Mouse (Mus musculus) right cerebral cortex, adult 2 months (tissue): Measurements from ENCODE around the gene Mob3b.

Experiments used
- DNase-seq, 2 experiments: peaks; one replicate each; pipeline ENCODE4 v3.0.0; 2021 to 2022; ENCODE audit warnings: low spot score in 2 of 2

The Mob3b gene

DNA sequence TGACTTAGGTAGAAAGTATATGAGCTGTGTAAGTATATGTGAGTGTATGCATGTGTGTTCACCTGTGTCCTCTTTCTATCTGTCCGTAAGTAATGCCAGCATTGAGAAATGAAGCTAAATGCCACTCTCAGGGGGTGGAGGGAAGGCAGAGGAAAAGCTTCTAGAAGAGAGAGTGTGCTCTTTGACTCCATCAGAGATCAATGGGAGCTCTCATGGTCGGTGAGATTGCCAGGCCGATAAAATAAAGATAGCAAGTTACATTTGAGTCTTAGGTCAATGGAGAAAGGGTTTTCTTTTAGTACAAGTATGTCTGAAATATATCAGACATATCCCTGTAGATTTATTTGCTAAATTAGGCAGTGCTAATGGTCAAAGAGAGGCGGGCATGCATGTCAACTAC is 9.0 kb downstream of the Mob3b start:
- DNase-seq, result no peak

DNA sequence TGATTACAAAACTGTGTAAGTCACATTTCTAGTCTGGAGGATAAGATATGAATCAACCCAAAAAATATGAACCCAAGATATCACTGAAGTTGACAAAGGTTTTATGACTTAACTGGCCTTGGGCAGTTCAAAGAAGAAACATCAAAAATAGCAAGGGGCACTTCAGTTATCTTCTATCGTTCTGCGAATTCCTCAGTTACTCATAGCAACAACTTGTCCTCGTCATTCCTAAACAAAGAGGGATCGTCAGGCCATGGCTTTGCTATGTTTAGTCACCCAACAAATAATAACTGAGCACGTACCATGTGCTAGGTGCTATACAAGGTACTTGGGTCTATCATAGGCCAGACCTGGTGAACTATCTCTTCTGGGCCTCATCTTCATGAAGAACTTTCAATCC is 10.7 kb downstream of the Mob3b start:
- DNase-seq, result no peak

DNA sequence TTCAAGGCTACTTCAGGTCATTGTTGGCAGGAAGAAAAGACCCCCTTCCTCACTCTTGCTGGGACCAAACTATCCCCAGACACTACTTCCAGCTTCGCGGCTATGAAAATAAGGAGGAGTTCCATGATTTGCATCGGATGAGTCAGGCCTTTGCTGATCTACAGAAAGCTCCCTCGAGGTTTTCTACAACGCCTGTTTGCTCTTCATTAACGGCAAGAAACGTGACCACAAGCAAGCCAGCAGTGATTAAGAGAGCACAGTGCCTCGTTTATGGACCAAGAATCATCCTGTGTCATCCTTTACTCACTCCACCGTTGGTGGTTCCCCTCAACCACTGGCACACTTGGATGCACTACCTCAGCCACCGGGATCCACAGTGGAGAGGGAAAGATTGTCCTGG is 11.6 kb downstream of the Mob3b start:
- no peak for DNase-seq

DNA sequence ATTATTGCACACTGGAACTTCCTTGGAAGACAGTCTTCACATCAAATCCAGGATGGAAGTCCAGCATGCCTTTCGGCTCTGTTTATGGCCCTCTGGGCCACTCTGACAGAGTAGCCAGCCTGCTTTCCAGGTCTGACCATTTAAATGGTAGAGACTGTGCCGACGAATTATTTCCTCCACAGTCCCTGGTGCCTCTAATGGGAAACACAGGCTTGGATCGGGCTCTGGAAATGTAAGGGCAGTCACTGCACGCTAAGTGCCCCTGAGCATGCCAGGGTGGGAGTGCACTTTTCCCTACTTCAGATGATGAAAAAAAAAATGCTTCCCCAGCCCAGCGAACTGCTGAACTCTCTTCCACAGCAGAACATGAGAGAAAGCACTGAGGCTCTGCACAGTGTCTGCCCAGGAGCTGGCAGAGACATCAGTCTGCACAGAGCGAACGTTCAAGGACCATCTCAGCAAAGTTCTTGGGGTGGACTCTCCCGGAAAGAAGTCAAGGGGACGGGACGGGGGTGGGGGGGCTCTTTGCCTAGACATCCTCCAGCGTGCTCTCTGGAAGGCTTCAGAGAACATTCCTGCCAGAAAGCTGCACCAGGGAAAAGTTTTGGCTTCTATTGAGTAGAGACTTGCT is 13.7 kb downstream of the Mob3b start:
- DNase-seq, result no peak

DNA sequence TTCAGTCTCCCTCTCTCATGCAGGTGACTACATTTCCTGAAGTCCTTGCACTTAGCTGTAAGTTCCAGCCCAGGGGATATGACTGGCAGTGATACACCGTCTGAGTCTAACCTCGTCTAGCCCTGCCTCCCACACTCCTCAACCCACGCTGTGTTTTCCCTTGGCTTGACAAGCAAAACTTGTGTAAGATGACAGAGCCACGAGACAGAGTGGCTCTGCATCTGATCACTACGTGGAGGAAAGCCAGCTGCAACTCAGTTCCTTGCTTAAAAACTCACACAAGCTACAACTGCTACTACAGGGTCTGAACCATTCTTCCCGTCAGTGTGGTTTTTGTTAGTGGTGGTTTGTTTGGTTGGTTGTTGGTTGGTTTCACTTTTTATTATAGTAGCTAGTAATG is 17.0 kb downstream of the Mob3b start:
- DNase-seq, result no peak

DNA sequence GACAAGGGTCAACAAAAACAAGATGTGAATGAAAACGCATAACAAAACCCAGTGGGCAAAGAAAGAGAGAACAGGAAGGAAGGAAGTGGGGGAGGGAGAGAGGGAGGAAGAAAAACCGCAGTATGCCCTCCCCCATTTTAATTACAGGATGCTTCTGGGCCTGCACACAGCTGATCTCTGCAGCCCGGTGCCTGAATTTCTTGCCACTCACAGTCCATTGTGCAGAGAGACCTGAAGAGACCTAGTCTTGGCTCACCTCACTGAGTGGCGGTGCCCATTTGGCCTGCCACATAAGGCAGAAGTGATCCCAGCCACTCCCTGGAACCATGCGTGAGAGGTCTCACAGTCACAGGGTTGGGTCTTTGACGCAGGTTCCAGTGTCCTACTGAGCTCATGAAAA is 19.2 kb downstream of the Mob3b start:
- DNase-seq, result no peak

DNA sequence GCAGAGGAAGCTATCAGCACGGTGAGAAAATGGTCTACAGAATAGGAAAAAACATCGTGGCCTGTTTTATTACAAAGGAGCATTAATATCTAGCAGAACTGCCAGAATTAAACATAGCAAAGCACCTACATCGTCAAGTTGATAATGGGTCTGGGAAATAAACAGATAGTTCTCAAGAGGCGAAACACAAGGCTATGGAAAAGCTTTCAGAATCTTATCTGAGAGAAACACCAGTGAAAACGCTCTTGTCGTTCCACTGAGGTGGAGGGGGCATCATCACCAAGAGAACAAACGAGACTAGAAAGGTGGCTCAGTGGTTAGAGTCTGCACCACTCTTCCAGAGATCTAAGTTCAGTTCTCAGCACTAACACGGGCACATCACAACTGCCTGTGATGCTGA is 20.3 kb downstream of the Mob3b start:
- no peak for DNase-seq

DNA sequence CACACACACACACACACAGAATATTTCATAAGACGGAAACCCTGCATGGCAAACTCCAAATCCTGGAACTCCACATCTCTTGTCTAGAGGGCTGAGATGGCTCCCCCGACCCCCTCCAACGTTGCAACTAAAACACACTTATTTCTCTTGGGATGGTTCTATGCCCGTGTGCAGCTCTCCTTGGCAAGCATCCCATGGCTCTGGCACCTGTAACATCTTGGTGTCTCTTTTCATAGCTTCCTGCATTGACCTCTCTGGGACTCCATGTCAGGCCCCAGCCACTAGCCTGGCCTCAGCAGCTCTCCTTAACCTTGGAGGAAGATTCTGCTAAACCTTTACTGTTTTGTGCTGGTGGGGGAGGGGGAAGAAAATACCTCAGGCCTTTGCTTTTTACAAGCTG is 21.5 kb downstream of the Mob3b start:
- no peak for DNase-seq

DNA sequence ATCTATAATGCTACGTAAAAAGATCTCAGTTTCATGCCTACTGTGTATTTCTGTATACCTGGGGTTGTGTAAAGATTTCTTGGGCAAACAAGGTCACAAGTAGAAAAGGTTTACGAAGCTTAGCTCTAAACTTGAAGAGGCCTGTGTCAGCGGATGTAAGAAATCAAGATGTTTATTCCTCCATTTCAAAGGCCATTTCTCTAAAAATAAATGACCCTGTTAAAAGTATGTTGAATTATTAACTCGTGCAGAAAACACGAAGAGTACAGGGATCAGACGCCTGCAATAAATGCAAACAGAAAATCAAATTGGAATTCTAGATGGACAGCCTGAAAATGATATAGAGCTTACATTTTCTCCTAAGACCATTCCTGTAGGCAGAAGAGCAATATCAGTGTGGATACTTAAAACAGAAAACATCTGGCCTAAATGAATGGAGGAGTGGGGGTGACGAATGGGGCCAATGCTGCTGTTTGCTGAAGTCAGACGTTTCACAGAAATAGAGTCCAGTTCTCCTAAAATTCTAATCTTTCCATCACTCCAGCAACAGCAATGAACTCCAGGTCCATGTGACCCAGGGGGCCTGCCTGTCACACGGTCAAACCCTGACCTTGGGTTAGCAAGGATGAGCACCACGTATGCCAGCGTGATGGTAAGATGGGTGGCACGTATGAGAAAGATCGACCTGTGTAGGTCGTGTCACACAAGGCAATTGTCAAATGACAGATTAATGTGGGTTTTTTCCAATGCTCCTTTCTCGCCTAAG is 22.3 kb downstream of the Mob3b start:
- DNase-seq, result no peak

DNA sequence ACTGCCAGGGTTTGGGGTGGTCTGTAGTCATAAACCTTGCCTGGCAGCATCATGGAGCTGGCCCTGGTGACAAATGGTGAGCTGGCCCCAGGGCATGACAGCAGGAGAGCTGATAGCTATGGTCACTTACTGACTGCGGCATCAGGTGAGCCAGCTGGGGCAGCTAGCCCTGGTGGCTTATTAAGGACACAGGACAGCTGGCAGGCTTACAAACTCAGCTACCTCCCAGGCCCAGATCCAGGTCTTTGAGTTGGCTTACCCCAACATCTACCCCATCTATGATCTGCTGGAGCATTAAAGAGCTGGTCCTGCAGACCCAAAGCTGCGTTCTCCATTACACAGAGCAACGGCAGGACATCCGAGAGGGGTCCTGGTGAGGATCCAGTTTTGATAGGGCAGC is 23.9 kb downstream of the Mob3b start:
- DNase-seq, result no peak

DNA sequence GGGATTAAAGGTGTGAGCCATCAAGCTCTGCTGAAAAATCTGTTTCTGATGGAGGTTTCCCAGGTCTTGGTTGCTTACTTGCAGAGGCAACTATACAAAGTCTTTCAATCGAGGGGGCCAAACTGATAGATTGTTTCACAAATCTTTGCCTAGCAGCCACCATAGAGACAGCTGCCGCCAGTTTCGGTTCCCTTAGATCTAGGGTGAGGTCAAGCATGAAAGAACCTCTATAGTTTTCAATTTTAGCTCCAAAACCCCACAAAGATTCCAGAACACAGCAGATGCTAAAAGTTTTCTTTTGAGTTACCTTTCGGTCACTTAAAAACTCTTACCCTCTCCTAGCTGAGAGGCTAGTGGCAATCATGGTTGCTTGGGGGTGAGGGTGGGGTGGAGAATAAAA is 25.7 kb downstream of the Mob3b start:
- DNase-seq, result no peak

DNA sequence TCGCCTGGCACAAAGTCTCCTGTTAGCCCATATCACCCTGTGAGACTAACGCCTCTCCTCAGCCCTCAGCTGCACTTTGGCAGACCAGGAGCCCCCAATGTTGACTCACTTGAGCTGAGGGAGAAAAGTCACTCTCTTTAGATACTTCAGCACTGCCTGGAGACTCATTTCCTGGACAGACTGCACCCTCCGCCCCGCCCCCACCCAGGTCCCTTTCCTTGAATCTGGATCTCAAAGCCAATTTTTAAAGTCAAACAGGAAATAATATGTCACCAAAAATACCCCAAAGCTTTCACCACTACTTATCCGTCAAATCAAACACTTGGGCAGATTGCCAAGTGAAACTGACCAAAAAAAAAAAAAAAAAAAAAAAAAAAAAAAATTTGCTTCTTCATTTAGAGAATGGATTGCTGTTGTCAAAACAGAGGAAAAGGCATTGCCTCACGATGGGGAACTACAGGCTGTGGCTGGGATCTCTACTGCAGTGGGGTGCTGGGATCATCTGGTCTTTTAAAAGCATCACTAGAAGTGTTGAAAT is 26.8 kb downstream of the Mob3b start:
- DNase-seq, result no peak

DNA sequence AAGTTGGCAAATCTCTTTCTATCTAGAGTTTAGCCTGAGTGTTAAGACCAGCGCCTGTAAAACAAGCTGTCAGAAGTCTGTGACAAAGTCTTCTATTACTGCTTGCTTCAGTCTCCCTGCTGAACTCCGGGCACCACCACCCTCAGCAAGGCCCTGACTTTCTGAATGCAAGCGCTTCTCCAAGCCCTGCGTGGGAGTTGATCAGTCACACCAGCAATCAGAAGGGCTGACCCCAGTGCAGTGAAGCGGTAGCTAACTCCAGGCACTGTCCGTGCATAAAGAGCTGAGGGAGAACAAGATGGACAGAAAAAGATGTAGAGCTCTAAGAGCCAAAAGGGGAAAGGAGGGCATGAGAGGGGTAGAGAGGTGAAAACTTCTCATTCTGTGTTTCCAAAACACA is 29.5 kb downstream of the Mob3b start:
- DNase-seq, result no peak

DNA sequence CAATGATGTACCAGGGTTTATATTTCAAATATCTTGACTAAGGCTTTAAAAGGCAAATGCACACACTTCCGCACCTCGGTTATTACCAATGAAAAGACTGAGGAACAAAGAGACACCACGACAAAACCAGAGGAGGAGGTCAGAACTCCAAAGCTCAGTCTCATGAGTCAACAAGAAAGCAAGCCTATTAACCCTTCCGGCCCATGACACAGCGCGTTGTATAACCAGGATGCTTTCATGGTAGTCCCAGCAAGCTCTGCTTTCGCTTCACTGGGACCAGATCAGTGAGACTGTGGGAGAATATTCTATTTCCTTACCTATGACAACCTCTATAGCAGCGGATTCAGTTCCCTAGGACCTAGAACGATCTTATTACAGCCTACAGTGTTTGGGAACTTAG is 30.5 kb downstream of the Mob3b start:
- no peak for DNase-seq

DNA sequence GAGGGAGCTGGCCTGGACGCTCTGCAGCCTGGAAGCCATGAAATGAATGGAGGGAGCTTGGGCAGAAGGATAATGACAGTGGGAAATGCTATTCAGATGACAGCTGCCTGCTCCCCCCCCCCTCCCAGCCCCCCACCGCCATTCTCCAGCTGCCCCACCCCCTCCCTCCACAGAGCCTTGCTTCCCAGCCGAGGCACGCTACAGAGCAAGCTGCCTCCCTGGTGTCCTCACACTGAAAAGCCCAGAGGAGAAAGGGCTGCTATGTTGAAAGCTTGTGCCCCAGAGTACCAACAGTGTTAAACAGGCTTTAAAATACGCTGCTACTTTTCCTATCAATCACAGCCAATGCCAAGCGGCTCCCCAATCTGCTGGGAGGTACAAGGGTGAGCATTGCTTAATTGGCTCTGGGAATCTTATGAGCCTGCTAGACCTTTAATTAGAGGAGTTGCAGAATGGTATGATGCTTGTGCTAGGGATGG is 31.9 kb downstream of the Mob3b start:
- DNase-seq, result no peak

DNA sequence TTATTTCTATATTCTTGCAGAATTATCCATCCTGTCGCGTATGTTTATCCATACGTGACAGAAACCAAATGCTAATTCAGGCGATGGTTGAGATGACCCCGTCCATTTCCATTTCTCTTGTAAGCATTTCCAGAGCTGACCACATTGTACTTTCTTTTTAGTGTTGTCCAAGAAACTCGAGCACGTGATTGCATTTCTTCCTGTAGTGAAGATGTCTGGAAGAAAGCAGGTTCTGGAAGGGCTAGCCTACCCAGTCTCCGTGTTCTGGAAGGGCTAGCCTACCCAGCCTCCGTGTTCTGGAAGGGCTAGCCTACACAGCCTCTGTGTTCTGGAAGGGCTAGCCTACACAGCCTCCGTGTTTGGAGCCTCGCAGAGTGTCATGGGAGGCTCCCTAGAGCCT is 33.3 kb downstream of the Mob3b start:
- no peak for DNase-seq

DNA sequence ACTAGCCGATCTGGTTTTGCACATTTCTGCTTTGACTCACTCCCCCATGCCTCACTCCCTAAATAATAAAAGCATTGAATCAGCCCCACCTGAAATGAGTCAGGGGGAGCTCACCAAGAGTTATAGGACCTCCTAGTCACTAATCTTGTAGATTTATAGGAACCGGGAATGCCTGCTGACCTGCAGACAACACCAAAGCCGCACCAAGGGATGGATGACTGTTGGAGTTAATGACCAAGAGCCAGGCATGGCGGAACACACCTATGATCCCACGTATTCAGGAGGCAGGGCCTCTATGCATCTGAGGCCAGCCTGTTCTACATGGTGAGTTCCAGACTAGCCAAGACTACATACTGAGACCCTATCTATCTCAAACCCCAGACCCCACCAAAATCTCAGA is 34.2 kb downstream of the Mob3b start:
- DNase-seq, result no peak

DNA sequence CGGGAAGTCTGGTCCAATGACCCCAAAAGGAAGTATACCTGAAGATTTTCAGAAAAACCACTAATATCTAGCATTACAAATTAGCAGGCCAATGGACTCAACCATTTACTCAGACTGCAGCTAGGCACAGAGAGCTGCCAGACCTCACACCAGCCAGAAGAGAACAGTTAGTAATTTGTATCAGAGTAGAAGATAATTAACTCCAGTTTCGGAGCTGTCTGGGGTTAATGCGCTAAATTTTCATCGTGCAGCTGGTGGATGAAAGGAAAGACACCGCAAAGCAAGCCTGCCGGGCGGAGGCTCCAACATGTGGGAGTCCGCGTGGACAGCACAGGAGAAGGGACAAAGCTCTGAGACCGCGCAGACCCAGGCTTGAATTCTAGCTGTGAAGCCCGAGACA is 36.2 kb downstream of the Mob3b start:
- peak in 1 of 2 experiments; percentile 18 for DNase-seq

DNA sequence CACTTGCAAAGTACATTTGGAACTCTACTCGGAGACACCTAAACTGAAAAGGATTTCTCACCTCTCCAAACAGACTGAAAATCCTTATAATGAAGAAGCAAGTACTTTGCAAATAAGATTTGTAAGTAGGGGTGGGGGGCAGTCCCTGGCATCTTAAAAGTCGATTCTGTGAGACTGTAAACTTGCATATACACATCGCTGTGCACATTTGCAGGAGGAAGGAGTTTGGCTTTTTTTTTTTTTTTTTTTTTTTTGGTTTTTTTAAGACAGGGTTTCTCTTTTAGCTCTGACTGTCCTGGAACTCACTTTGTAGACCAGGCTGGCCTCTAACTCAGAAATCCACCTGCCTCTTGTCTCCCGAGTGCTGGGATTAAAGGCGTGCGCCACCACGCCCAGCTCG is 36.7 kb downstream of the Mob3b start:
- no peak for DNase-seq

DNA sequence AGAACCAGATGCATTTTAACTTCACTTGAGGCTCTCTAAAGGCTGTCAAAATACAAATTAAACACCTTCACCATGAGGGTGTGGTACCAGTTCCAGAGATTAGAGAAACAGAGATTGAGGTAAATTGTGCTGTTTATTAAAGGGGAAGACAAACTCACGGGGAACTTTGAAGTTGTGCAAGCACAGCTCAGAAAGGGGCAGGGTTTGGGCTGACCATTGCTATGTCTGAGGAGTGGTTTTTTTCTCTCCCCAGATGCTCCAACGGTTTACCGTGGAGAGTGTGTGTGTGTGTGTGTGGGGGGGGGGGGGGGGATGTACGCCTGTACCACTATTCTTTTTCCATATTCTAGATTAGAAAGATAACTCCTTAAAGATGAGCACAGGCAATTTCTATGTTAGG is 37.1 kb downstream of the Mob3b start:
- no peak for DNase-seq

DNA sequence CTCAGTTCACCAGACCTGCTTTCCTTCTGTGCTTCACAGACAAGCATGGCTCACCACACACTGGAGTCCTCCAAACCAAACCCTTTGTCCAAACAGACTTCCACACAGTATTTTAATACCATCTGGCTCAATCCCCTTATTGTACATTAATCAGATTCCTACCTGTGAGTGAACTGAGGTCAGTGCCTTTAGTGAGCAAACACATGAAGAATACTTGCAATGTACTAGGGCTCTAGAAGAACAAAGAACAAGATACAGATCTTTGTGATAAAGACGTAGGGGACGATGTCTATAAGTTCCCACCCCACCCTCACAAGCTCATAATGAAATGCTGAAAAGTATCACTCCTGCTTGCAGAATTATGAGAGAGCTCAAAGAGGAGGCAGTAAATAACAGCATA is 38.4 kb downstream of the Mob3b start:
- no peak for DNase-seq

DNA sequence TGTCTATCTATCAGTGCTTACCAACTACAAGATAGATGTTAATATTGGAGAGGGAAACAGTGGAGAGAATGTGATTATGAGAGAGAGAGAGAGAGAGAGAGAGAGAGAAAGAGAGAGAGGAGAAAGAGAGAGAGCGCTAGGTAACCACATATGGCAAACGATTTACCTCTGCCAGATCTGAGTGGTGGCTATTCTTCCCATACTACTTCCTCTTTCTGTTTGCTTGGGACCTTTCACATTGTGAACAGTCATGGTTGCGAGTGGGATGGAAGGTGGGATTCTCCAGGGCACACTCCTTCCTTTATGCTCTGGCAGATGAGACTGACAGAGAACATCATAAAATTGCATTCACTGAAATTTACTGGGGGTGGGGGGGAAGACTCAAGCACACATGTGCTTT is 40.1 kb downstream of the Mob3b start:
- DNase-seq, result no peak

DNA sequence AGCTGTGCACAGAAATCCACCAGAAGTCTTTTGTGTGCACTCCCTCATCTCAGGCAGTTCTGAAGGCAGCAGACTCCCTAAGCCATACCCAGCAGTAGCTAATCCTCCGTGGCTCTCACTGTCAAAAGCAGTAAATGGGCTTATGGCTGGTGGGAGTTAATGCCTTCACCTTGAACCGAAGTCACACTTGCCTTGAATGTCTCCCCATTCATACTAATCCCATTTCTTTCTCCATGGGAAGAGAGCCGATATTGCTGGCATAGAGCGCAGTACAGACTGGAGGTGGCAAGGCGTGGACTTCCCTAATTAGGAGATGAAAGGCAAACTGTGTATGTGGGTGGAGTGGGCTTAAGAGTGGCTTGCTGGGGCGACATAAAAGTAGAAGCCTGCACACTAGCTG is 41.4 kb downstream of the Mob3b start:
- DNase-seq, result no peak
